Mouse (Mus musculus) common myeloid progenitor, adult 5-6 weeks (primary cell): ENCODE data around the gene Trim27. TPM values are rescaled to one million over a fixed set of nuclear protein-coding genes. Genes with fewer than 3 reads are reported as not detected.

Experiments
- total RNA-seq: library from RNA; stranded (forward); fragments of 200-1000, 187-1606 nt; gene quantifications from 2 replicates; pipeline ENCODE4 v1.2.3, GENCODE M21; 2017

Gene Trim27
- total RNA-seq, 1 experiment from 2014 or later = 186 TPM

Other genes starting within 250 kb of the Trim27 start
- gene Olfr1370, start 104.5 kb upstream of the Trim27 start, total RNA-seq = not detected in 2 replicates
- 0.05 TPM in 1 of 2 replicates, not detected in the other for gene Olfr1369-ps1, start 68.0 kb upstream of the Trim27 start, total RNA-seq
- not detected in 2 replicates for gene Olfr263, start 49.8 kb upstream of the Trim27 start, total RNA-seq
- gene Olfr1368, start 33.6 kb upstream of the Trim27 start, total RNA-seq = not detected in 2 replicates
- gene Gpx5, start 113.3 kb downstream of the Trim27 start, total RNA-seq = not detected in 2 replicates
- gene Gpx6, start 132.7 kb downstream of the Trim27 start, total RNA-seq = not detected in 2 replicates
- gene Olfr1367, start 167.5 kb downstream of the Trim27 start, total RNA-seq = not detected in 2 replicates
- gene Zscan12, start 183.4 kb downstream of the Trim27 start, total RNA-seq = 9.0 and 12.3 TPM in 2 replicates
- 37.7 and 38.6 TPM in 2 replicates for gene Zkscan3, start 223.3 kb downstream of the Trim27 start, total RNA-seq